Mouse (Mus musculus) embryo, embryonic 9.5 days (tissue): ENCODE measurements around the gene Slc19a2.
"Not testable (repeated sequence)": the region's sequence is repeated elsewhere in the genome, so short reads cannot be mapped to it uniquely, and the experiment has no call there.

ENCODE experiments used
- DNase-seq: peaks from one replicate; pipeline ENCODE4 v3.0.0-alpha.2; 2017; ENCODE audit errors: extremely low spot score

Gene Slc19a2

DNA sequence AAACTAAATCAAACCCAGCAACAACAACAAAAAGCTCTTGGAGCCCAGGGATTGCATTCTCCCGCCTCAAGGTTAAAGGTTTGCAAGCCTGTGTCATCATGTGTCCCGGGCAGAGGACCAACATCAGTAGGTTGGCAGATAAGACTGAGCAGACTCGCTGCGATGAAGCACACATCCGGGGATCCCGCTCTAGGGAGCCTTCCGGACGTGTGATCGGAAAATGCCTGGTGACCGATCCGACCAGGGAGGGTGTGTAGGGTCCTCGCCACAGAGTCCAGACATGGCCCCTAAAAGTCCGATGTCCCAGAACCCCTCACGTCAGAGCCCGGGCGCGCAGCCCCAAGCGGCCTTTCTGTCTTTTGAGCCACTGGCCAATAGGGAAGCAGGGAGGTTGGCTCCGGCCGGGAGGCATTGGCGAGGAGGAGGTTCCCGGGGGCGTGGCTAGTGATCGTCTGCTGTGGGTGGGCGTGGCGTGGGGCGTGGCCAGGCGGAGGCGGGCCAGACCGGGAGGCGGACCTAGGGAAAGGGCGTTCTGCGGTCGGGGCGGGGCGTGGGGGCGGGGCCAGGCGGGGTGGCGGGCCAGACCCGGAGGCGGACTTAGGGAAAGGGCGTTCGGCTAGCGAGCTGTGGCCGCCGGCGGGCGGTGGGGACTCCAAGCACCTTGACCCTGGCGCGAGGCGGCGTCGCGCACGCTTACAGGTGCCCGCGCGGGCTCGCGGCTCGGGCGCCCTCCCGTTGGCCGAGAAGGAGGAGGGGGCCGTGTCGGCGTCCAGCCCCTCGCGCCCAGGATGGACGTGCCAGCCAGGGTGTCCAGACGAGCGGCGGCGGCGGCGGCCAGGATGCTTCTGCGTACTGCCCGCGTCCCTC is at the start of gene Slc19a2:
Slc19a2 (plus strand) TSS at position 582 of the 867 bp plus-strand sequence.
- peak; percentile 100 for DNase-seq

DNA sequence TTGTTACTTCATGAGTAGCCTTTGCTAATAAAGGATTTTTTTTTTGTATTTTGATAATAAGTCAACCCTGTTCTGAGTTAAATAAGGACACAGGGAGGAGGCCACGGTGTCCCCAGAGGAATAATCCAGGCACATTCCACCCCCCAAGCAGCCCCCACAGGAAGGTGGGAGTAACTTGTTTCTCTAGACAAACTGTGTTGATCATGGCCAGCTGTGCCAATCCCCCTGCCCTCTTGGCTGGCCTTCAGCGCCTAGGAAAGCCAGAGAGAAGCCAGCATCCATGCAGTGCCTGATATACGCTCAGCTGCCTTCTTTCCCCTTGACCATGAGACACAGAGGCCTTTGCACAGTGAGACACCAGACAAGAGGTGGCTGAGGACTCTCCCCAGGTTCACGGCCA is 49.3 kb upstream of the Slc19a2 start:
- no peak for DNase-seq

DNA sequence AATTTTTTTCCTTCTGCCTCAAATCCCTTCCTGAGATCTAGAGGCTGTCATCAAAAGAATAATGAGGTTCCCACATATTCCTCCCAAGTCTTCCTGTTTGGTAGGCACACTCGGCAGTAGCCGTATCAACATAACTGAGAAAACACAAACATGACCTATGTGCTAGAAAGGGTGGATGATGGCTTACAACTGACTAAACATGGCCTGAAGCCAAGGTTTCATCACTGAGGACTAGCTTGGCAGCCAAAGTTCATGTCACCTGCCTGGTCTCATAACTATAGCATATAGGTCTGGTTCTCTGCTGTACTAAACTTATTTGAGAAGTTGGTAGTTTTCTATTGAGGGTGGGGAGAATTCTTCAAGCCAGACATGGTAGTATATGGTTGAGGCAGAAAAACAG is 40.4 kb upstream of the Slc19a2 start:
- DNase-seq = no peak

DNA sequence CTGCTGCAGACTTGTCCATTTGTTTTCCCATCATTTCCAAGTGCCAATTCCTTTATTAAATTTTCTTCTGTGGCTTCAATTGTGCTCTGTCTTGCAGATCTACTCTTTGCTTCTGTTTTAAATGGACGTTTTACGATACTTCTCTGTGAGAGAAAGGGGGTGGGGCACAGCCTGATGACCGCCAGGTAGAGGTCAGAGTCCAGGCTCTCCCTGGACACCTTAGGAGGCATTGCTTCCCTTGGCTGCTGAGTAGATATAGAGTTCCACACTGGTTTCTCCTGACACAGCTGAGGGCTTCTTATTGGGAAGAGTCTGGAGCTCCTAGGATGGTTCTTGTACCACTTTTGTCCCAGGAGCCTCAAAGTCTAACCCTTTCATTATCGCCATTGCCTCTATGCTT is 37.9 kb upstream of the Slc19a2 start:
- DNase-seq = no peak

DNA sequence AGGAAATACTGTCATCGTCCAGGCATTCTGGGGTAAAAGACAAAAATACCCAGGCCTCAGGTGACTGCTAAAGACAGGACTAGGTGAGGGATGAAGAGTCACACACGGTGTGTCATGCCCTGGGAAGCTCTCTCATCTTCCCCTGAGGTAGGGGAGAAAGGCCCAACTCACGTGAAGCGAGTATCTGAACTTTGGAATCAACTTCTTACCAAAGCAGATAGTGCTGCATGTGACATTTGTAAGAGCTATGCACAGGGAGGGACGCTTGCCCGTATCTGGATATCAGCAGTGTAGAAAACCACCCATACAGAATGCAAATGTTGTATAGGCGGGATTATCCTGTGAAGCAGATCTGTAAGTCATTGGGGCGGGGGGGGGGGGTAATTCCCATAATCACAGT is 36.2 kb upstream of the Slc19a2 start:
- no peak for DNase-seq

DNA sequence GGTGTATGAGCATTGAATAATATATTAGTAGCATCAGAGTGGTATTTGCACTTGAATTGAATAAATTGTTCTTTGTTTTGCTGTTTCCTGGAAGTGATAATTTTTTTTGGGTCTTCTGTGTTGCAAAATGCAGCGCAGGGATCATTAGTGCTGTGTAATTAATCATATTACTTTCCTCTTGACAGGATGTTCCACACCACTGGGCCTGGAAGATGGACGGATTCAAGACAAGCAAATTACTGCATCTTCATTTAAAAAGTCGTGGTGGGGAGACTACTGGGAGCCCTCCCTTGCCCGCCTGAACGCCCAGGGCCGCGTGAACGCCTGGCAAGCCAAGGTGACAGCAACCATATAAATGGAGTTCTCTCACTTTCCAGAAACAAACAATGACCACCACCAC is 34.7 kb upstream of the Slc19a2 start:
- no peak for DNase-seq

DNA sequence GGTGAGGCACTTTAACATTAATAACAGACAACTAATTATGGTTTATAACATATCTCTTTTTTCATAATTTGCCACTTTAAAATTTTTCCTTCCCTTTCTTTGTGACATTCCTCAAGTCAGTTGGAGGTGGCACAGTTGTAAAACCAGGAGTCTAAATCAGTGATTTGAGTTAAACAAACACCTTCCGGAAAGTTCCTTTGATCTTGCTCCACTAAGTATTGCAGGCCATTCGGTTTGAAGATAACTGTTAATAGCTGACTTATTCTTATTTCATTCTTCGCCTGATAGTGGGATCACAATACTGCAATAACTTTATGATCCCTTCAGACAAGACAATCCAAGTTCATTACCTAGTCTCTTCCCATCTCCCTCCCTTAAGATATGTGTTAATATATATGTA is 33.7 kb upstream of the Slc19a2 start:
- DNase-seq = no peak

DNA sequence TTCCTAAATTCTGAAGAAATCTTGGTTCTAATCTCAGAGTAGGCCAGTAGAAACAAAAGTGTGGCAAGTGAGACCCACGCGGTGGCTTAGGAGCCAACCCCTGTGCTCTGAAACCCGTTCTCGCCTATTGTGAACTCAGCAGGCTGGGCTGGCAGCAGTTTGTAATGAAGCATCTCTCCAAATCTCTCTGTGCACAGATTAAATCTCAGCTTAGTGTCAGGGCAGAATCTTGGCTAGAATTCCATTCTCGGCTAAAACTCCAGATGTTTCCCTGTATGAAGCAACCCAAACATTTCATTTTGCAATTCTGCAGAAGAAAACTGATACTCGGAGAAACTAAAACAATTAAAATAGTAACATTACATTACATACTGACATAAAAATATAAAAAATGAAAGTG is 33.3 kb upstream of the Slc19a2 start:
- DNase-seq = no peak

DNA sequence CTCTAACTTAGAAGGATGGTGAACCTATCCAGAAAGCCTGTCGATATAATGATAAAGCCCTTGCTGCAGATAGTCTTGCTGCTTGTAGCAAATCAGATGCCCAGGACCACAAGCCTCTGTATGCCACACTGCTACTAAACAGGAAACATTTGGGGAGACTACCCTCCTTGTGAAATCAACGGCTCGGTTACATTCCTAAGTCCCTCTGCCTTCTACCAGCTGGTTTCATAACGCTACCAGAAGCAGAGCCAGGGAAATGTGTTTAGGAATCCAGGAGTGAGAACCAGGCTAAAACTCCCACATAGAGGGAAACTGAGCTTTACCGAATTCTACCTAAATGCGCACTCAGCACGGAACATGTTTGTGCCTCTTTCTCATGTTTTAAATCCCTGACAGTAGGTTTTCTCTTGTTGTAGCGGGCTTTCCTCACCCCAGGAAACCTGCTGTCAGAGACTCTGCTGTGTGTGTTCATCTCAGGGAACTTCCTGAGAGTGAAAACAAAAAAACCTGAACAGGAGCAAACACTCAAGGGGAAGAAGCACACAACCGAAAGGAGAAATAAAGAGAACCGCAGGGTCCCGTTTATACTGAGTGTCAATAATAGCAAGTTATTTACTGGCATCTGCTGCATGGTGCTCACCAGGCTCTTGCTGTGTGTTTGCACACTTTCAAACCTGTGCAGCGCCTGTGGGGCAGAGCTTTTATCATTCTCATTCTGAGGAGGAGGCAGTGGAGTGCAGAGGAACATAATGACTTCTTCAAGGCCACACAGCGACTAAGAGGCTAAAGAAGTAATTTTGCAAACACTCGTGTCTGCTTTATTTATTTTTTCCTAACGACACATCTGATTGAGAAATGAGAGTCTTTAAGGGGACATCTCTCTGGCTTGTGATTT is 30.8 kb upstream of the Slc19a2 start:
- DNase-seq = no peak

DNA sequence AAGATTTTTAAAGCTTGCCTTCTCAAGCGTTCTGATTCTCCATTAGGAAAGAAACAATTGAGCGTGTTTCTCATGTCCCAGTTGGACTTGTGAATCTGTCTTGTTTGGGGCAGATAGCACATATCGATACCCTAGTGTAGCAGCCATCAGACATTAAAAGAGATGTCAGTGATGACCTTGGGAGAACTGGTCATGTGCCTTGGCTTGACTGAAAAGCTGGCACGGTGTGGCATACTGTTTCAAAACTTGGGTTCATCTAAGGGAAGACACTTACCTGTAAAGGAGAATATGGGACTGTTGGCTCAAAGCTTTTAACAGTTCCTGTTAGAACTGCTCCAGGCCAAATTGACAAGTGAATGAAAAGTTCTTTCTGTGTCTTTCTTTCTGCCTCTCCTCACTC is 28.6 kb upstream of the Slc19a2 start:
- no peak for DNase-seq

DNA sequence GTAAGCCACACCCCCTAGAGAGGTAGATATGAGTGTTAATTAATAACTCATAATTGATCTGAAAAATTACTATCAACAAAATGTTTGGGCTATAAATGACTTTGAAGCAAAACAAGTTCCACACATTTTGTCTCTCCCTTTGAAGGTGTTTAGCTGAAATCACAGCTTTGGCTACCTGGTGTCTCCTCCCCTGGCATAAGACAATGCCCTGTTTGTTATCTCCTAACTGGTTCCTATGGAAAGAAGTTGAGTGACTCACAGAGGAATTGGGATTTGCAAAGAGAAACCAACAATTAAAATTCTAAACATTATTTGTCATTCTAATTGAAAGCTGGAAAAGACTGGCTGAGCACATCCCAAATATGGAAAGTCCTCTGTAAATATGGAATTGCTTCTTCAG is 25.8 kb upstream of the Slc19a2 start:
- DNase-seq = no peak

DNA sequence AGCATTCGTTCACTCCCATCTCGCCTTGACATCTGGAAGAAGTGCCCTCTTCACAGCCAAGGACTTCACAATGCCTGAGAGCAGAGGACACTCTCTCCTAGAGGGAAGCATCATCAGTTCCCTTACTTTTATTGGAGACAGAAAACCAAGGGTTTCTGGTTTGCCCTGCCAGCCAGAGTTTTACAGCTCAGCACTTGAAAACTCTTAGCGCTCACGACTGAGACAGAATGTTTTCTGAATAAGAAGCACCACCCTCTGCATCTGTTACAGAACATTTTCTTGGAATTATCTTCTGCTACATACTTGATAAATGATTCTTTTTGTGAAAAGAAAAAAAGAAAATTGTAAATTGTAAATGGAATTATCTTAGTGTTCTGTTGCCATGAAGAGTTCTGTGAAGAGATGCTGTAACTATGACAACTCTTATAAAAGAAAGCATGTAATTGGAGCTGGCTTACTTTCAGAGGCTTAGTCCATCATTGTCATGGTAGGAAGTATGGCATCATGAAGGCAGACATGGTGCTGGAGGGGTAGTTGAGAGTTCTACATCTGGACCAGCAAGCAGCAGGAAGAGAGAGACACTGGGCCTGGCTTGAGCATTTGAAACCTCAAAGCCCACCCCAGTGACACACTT is 16.8 kb upstream of the Slc19a2 start:
- DNase-seq = not testable (repeated sequence)

DNA sequence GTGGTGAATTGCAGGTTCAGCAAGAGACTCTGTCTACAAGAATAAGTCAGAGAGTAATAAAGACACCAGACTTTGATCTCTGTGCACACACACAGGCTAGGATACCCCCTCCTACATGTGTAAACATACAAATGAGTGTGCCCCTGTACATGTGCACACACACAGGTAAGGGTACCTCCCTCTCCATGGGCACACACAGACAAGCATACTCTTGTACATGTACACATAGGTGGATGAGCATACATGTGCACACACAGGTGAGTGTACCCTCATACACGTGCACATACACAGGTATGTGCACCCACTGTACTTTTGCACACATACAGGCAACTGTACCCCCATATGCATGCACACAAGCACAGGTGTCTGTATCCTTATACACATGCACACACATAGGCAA is 15.4 kb upstream of the Slc19a2 start:
- DNase-seq = no peak

DNA sequence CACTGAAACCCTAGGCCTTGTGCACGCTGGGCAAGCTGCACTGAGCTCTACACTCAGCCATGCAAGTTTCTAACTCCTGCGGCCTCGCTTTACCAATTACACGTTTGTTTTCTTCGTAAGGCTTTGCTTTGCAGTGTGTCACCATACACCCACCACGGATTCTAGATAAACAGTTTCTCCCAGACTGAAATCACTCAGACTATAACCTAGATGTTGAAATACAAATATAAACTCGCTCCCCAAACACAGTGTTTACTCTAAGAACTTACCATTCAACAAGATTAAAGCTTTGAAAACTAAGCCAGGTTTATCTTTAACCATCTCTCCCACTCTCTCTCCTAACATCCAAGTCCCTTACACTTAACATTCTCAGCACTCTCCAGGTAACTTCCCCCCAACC is 13.8 kb upstream of the Slc19a2 start:
- DNase-seq = no peak

DNA sequence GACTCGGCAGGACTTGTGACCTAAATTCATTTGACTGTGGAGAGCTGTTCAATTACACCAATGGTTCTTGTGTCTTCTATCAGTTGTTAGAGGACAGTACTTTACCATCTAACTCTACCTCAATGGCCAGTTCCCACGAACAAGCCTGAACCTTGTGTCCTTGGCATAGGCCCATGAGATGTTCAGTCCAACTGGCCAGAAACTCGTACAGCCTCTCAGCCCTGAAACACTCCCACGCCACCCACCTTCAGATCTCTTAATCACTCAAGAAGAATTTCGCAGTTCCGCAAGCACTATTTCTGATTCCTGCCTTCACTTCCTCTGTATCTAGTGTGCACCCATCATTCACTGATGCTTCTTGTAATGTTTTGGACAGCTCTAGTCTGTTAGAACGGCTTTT is 12.8 kb upstream of the Slc19a2 start:
- DNase-seq = no peak

DNA sequence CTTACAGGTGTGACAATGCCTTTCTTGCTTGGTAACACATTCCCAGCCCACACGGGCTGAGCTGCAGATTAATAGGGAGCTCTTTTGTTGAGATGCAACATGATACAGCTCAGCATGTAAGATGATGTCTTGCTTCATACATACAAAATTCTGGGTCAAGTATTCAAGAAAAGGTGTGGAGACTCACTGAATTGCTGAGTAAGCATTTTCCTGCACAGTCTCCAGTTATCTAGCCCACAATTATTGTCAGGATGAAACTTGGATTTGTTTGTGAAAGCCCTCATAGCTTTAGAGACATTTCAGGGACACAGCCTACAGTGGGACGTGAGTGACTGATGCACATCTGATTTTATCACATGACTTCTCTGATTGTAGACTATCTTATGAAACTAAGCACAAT is 7.4 kb upstream of the Slc19a2 start:
- no peak for DNase-seq

DNA sequence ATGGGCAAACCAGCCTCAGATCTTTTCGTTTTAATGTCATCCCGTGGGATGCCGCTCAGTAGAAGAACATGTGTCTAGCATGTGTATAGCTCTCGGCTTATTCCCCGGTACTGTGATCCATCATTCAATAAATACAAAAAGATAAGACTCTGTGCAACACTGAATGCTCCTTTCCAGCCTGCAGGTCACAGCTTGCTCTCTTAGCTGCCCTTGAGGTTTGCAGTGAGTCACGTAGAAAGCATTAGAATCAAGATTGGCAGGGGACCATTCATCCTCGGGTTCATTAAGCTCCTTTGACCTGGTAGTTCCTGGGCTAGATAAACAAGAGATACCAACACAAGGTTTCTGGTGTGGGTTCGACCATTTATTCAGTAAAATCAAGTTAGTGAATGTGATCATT is 6.0 kb upstream of the Slc19a2 start:
- DNase-seq = no peak

DNA sequence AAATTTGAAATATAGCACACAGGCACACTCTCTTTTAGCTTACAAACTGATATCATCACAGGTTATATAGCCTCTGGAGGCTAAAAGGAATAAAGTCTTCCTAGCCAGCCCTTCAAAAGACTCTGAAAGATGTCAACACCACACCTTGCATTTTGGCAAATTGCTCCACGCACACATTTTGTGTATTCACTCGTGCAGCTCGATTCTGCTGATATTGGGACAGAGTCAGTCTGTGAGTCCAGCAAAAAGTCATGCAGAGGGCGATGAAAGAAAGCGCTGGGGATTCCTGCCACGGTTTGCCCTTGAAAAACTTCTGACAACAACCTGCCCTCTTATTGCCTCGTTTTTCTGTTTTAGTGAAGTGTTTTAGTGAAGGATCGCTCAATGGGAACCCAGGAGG is 1.4 kb upstream of the Slc19a2 start:
- DNase-seq = no peak

DNA sequence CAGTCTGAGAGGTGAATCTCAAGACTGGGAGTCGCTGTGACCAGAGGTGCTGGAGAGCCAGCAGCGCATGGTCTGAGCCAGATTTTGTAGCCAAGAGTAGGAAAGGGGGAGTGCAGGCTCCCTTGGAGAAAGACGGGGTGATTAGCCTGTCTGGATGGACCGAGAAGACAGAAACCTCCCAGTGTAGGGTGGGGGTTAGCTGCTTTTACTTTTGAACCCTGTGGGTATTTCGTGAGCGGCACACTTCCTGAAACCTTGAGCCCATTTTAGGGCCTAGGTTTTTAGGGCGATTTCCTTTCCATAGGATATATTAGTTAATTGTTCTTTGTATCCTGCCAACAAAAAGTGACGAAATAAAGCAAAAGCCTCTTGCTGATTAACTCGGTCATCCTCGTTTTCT is 875 bp upstream of the Slc19a2 start:
- DNase-seq = peak; percentile 42

DNA sequence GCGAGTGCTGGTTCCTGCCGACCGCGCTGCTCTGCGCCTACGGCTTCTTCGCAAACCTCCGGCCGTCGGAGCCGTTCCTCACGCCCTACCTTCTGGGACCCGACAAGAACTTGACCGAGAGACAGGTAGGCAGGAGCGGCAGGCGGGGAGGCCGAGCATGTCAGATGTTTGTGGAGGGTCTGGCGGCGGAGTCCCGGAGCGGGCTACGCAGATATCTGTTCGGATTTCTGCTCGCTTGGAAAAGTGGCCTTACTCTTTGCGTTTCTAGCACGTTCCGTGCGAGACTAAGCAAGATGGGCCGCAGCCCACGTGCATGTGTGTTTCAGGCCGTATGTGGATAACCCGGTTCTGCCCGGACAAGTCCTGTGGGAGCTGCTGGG is 476 bp downstream of the Slc19a2 start:
- DNase-seq = no peak

DNA sequence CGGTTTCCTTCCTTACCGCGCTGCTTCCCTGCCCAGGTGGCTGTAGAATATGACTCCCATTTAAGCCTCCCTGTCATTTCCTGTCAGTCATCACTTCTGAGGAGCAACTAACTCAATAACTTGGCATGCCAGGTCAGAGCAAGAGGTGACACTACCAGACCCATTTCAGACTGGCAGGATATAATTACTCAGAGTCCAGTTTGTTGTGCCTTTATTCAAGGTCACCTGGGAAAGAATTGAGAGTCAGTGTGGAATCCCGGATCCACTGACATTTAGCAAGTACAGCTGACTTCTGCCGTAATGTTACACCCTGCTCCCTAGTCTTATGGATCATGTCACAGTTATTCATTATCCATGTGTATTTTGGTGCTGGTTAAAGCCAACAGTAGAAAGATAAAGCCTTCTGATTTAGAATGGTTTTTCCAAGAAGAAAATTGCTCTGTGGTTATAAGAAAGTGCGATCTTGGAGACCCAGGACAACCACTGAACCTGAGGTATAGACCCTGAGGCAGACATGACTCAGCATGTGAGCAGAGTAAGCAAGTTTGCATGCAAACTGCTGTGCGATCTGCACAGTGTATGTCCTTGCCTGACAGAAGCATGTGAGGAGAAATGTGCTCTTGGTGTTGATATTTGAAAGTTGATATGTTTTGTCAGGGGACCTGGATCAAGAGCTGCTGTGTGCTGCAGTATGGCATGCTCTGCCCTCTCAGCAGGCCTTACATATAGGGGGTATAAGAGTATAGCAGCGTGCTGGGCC is 1.7 kb downstream of the Slc19a2 start:
- DNase-seq = no peak

DNA sequence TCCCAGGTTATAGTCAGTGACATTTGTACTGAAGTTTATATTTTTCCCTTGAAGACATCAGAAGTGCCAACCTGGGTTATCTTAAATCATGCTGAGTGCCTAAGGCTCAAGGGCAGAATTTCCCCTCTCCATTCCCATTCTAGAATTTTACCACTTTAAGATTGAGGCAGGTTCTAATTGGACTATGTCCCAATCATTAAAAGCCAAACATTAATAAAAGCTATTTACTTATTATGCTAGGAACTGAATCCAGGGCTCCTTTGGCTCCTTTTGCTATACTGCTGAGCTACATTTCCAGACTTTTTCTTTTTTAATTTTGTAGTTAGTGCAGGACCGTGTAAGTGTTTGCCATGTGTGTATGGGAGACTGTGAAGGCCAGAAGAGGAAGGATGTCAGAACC is 2.6 kb downstream of the Slc19a2 start:
- DNase-seq = no peak
